12 mouse cellular contexts compared by ENCODE assay signal in the genomic region with DNA sequence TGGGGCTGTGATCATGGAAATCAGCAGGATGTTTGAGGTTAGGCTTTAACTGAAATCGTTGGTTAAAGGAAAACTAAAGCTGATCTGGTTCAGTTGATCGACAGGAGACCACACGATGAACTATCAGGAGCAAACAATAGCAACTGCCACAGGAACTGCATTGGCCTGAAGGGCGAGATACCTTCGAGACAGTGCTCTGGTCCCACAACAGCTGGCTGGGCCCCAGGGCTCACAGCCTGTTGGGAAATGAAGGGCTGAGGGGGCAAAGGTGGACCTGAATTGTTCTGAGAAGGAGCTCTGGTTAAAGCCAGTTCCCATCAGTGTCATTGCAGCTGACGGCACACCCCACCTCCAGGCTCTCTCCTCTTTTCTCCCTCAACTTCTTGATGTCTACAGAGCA. TPM values are rescaled to one million over a fixed set of nuclear protein-coding genes. Genes with fewer than 3 reads are reported as not detected.
A peak's percentile ranks its signal among the peaks of the same experiment; 100 is the strongest.
DNase-seq lines count a peak whose midpoint lies in the region; ATAC-seq lines count a peak whose summit lies in the region.
"Had no signal": no experiment of that assay in that cellular context is flagged by ENCODE, and none has a peak within 500 bp of the region (broad histone marks: within the 10 kb centered on the region; RNA-seq: fewer than 3 reads in every experiment).

No protein-coding gene starts in this region.

- H3K27ac ChIP-seq in limb, embryonic 15.5 days = 0 out of 2 replicates have a peak overlapping the region, but pooled peaks have one; percentile 7

- DNase-seq in thymus, postnatal 0 days (ENCODE audit: low spot score) = peak; percentile 17
- no peak for DNase-seq in thymus, postnatal 10 days (ENCODE audit: low spot score in 2 of 2)
- peak; percentile 55 for DNase-seq in kidney, adult 18-20 months
- peak; percentile 86 for DNase-seq in yolk sac, embryonic 10.5 days (ENCODE audit: low spot score)
- no peak for DNase-seq in right cerebral cortex, postnatal 10 days (ENCODE audit: low spot score in 2 of 2)
- DNase-seq in adrenal gland, adult 18-20 months (ENCODE audit: low spot score in 2 of 2) = no peak
- DNase-seq: adrenal gland, adult 8-10 months; cerebellum, adult 8-10 months; spleen, adult 18-20 months had no signal

- no peak overlapping the region for H3K4me2 ChIP-seq in limb, embryonic 15.5 days

- H3K9ac ChIP-seq in limb, embryonic 15.5 days = no peak overlapping the region

- no peaks in the 10 kb centered on the region for H3K36me3 ChIP-seq in limb, embryonic 15.5 days

- 67% methylated on average over 6 of the region's 6 CpGs for WGBS in limb, embryonic 15.5 days

- no peaks in the 10 kb centered on the region for H3K9me3 ChIP-seq in limb, embryonic 15.5 days
- H3K9me3 ChIP-seq: megakaryocyte, embryonic 14.5 days had no signal

- no peaks in the 10 kb centered on the region for H3K27me3 ChIP-seq in limb, embryonic 15.5 days
- H3K27me3 ChIP-seq: megakaryocyte, embryonic 14.5 days had no signal

- H3K4me1 ChIP-seq in limb, embryonic 15.5 days = peaks cover 64% of the 10 kb centered on the region

- ATAC-seq in limb, embryonic 15.5 days (ENCODE audit: insufficient number of reproducible peaks, low FRiP score, low TSS enrichment, low read depth) = no peak

- no peak overlapping the region for H3K4me3 ChIP-seq in limb, embryonic 15.5 days
- H3K4me3 ChIP-seq: erythroblast, embryonic 14.5 days; megakaryocyte, embryonic 14.5 days had no signal

RNA-seq across cellular contexts. Expression of a gene that starts 52.5 kb away (rescaled TPM):
- 10.1 and 11.5 TPM in 2 replicates for polyA plus RNA-seq in thymus, postnatal 0 days (2015; fragmentation: Nextera tagmentation; extraction: Ambion mirVana)
- 27.2 and 30.7 TPM in 2 replicates for polyA plus RNA-seq in limb, embryonic 15.5 days (2015; fragmentation: Nextera tagmentation; extraction: Ambion mirVana)
- 100 to 1,000 TPM in 1 of 2 experiments, 10 to 100 TPM in 1; 91.0 to 172 TPM for total RNA-seq in adrenal gland, adult 18-20 months (2021)

Comparison
In these comparisons a context has a peak if more than half of its experiments do, and no peak if none do; other contexts are left out.
1. DNase-seq: peak in thymus, postnatal 0 days (single experiment), kidney, adult 18-20 months (single experiment) and yolk sac, embryonic 10.5 days (single experiment); none in thymus, postnatal 10 days (0 of 2), right cerebral cortex, postnatal 10 days (0 of 2) and adrenal gland, adult 18-20 months (0 of 2).